Mouse (Mus musculus): ENCODE measurements around the gene Atp10a.

DNA sequence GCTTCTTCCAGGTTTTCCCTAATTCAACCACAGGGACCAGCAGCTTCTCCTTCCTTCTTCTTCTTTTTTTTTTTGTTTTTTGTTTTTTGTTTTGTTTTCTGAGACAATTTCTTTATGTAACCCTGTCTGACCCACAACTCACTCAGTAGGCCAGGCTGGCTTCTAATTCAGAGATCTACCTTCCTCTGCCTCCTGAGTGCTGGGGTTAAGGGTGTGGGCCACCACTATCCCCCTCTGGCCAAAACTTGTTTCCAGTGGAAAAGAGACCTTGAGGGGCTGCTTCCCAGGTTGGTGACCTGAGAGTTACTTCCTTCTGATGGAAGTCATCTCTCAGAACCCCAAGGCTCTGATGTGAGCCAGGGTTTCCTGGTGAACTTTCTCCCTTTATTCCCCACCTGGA lies 4.1 kb downstream of the Atp10a start:
- TF ChIP-seq CTCF (conservative IDR thresholded peaks at IDR 0.05; ENCODE audit: insufficient read depth, insufficient read length, low read depth, low read length) (no peak), POLR2A (IDR thresholded peaks at IDR 0.05; ENCODE audit: low read depth, low read length) (no peak)
